Mouse (Mus musculus) testis, adult 2 months (tissue): ENCODE measurements at regions not wholly inside any gene's neighbourhood (a gene's known extent, or its start where the extent isn't known, plus 50 kb on each side); places are given as distances from the start of the nearest gene placed in this dataset.

Source experiments
- H3K27ac ChIP-seq: fragments of 200-500 bp; 2 replicates; pipeline ENCODE4 v1.5.1; 2012; ENCODE audit warnings: low read depth, low read length; ENCODE audit not compliant: control insufficient read depth, insufficient read depth
- H3K27me3 ChIP-seq: fragments of 200-500 bp; 2 replicates; pipeline ENCODE4 v1.6.1; 2012; ENCODE audit warnings: mild to moderate bottlenecking, low read length, moderate library complexity; ENCODE audit not compliant: control insufficient read depth, insufficient read depth
- H3K36me3 ChIP-seq: fragments of 200-500 bp; 2 replicates; pipeline ENCODE4 v1.6.1; 2012; ENCODE audit warnings: mild to moderate bottlenecking, low read length; ENCODE audit not compliant: control insufficient read depth, insufficient read depth
- H3K4me1 ChIP-seq: fragments of 200-500 bp; 2 replicates; pipeline ENCODE4 v1.6.1; 2012; ENCODE audit warnings: low read length; ENCODE audit not compliant: control insufficient read depth, insufficient read depth
- H3K4me3 ChIP-seq: fragments of 200-500 bp; 2 replicates; pipeline ENCODE4 v1.5.1; 2012; ENCODE audit warnings: low read depth, mild to moderate bottlenecking, low read length, moderate library complexity, mixed read lengths; ENCODE audit not compliant: control insufficient read depth
- CTCF ChIP-seq: fragments of 200-500 bp; IDR thresholded peaks from 2 replicates; pipeline ENCODE4 v1.5.1; 2012; ENCODE audit warnings: low read depth, mild to moderate bottlenecking, inconsistent platforms, low read length, moderate library complexity; ENCODE audit not compliant: control insufficient read depth, insufficient read depth, insufficient replicate concordance
- POLR2A ChIP-seq: fragments of 200-500 bp; IDR thresholded peaks from 2 replicates; pipeline ENCODE4 v1.6.1; 2012; ENCODE audit warnings: low read depth, mild to moderate bottlenecking, inconsistent platforms, low read length, moderate library complexity; ENCODE audit not compliant: control insufficient read depth

DNA sequence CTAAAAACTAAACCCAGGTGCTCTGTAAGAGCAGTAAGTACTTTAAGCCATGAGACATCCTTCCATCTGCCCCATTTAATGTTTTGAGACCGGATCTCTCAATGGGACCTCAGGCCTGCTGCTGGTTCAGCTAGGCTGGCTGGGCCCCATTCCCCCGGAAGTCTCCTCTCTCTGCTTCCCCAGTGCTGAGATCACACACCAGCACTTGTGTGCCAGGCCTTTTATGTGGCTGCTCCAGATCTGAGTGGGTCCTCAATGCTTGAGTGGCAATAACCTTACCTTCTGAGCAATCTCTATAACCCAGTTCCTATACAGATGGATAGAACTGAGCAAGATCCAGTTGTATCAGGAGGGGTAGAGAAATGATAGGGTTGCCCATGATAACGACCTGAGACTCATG, 118.9 kb upstream of the Tgfbr2 start:
- no peaks in the 10 kb centered on the region for H3K4me1 ChIP-seq
- no peak for TF ChIP-seq CTCF
- TF ChIP-seq POLR2A, result no peak
- no peak overlapping the region for H3K27ac ChIP-seq
- no peaks in the 10 kb centered on the region for H3K36me3 ChIP-seq
- H3K27me3 ChIP-seq, result no peaks in the 10 kb centered on the region
- no peak overlapping the region for H3K4me3 ChIP-seq

DNA sequence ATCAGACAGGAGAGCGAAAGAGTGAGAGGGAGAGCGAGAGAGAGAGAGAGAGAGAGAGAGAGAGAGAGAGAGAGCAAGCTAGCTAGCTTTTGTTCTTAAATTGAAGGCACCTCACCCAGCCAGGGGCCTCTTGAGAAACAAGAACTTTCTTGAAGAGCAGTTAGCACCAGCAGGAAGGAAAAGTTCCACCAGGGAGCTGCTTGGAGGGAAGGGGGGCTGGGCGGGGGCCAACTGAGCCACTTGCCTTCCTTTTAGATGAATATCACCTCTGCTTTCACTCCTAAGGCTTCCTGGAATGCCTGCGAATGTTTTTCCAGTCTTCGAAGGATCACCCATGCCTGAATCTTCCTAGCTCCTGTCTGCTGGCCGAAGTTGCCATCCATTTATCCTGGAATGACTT, 118.0 kb upstream of the Tgfbr2 start:
- no peak overlapping the region for H3K27ac ChIP-seq
- no peak for TF ChIP-seq CTCF
- no peak for TF ChIP-seq POLR2A

DNA sequence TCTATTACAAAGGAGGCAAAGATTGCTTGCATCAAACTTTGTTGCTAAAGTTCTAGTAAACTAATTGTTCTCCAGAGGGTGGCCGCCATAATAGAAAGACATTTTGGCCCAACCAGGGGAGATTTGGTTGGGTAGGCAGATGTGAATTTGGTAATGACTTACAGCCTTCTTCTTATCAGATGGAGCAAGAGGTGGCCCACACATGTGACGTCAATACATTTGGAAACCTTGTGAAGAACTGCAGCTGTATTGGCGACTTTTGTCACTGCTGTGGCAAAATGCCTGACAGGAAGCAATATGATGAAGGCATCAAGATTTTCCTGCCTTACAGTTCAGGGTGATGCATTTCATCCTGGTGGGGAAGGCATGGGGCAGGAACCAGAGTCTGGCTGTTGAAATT, 116.5 kb upstream of the Tgfbr2 start:
- TF ChIP-seq POLR2A (no peak), CTCF (no peak)
- H3K4me1 ChIP-seq, result no peaks in the 10 kb centered on the region

More for the DNA sequence above, 118.0 kb upstream of the Tgfbr2 start:
- H3K4me1 ChIP-seq, result no peaks in the 10 kb centered on the region
- H3K36me3 ChIP-seq, result no peaks in the 10 kb centered on the region
- no peaks in the 10 kb centered on the region for H3K27me3 ChIP-seq
- no peak overlapping the region for H3K4me3 ChIP-seq

DNA sequence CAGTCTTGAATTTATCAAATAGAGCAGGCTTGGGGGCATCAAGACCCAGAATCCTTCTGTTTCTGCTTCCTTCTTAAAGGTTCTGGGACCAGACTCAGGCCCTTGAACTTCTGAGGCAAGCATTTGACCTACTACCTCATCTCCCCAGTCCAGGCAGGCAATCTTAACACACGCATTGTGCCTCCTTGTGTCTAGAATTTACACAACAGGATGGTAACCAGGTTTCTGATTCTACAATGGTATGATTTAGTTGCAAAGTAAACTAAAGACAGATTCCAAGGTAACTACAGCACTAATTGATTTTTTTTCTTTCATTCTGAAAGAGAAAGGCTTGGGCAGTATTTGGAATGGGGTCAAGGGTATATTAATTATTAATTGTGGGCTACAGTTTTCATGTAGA, 115.7 kb upstream of the Tgfbr2 start:
- no peak overlapping the region for H3K4me3 ChIP-seq
- no peaks in the 10 kb centered on the region for H3K36me3 ChIP-seq
- H3K4me1 ChIP-seq, result no peaks in the 10 kb centered on the region
- H3K27ac ChIP-seq, result no peak overlapping the region
- H3K27me3 ChIP-seq, result no peaks in the 10 kb centered on the region
- no peak for TF ChIP-seq CTCF
- TF ChIP-seq POLR2A, result no peak

More for the DNA sequence above, 116.5 kb upstream of the Tgfbr2 start:
- H3K36me3 ChIP-seq, result no peaks in the 10 kb centered on the region
- no peak overlapping the region for H3K27ac ChIP-seq
- no peak overlapping the region for H3K4me3 ChIP-seq
- H3K27me3 ChIP-seq, result no peaks in the 10 kb centered on the region

DNA sequence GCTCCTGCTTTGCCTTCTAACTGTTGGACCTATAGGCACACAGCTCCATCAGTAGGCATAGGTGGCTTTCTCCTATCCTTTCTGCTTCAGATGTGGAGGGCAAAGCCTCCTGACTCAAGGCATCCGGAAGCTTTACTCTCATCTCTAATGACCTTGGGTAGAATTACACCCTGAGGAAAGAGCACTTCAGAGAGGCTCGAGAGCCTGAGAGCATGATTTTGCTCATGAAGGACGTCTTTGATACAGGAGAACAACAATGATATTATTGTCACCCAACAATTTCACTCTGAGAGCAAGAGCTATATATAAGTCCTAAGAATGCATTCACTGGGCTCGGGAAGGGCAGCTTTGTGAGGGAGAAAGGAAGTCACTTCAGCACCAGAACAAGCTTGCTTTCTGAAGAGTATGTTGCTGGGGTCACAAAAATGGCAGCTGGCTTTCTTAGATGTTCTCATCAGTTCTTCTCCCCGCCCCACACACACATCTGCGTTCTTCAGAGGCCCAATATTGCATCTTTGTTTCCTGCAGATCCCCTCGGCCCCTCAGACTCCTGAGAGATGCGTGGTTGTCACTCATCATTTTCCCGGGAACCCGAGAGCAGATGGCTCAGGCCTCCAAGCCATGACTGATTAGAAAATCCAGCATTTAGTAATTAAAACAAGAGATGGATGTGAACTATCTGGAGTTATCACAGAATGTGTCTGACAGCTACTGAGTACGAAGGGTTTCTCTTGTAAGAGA, 110.7 kb upstream of the Tgfbr2 start:
- H3K4me3 ChIP-seq, result no peak overlapping the region
- TF ChIP-seq POLR2A, result no peak
- no peak for TF ChIP-seq CTCF
- no peak overlapping the region for H3K27ac ChIP-seq
- no peaks in the 10 kb centered on the region for H3K27me3 ChIP-seq
- no peaks in the 10 kb centered on the region for H3K36me3 ChIP-seq
- H3K4me1 ChIP-seq, result no peaks in the 10 kb centered on the region

DNA sequence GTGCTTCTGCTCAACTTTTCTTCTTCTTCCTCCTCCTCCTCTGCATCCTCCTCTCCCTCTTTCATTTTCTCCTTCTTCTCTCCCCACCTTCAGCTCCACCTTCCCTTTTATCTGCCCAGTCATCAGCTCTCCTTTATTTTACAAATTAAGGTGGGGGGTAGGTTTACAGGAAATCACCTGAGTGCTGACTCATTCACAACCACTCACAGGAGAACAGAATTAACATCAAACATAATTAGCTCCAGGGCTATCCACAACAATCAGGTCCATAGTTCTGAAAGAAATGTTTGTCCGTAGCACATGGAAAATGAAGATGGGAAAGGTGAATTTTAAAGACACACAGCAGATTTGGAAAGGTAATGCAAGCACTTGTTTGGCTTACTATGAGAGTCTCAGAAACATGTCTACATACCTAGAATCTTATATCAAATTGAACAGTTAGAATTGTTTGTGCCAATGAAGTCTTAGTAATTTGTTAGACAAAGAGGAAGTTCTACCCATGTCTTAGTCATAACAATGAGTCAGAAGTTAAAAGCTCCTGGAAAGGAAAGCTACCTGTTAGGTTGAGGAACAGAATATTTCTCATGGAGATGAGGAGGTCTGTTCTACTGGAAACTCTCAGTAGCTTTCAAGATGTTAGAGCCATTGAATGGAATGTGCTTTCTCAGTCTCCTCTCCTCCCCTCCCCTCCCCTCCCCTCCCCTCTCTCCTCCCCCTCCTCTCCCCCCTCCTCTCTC, 108.8 kb upstream of the Tgfbr2 start:
- H3K36me3 ChIP-seq, result no peaks in the 10 kb centered on the region
- TF ChIP-seq POLR2A (no peak), CTCF (no peak)
- H3K27me3 ChIP-seq, result no peaks in the 10 kb centered on the region
- no peak overlapping the region for H3K4me3 ChIP-seq
- no peaks in the 10 kb centered on the region for H3K4me1 ChIP-seq
- H3K27ac ChIP-seq, result no peak overlapping the region

DNA sequence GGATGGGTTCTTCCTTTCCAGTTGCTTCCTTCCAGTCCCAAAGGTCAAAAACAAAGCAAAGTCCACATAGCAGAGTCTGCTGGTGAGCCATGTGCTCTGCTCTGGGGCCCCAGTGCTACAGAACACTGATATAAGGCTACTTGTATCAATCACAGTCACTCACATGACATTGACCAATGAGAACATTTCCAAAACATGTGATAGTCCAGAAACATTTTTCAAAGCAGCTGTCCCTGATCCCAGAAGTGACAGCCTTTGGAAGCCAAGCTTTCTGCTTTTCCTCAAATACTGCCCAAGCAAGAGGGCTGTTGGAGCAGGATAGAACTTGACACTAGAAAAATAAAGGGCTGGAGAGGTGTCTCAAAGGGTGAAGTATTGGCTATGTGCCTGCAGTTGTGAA, 106.5 kb upstream of the Tgfbr2 start:
- Histone ChIP-seq H3K27me3 (no peaks in the 10 kb centered on the region), H3K4me3 (no peak overlapping the region), H3K36me3 (no peaks in the 10 kb centered on the region), H3K27ac (no peak overlapping the region), H3K4me1 (no peaks in the 10 kb centered on the region)
- TF ChIP-seq CTCF (no peak), POLR2A (no peak)
